Mouse (Mus musculus): Measurements from ENCODE around the gene Trim6. TPM values are rescaled to one million over a fixed set of nuclear protein-coding genes. Genes with fewer than 3 reads are reported as not detected.
A peak's percentile ranks its signal among the peaks of the same experiment; 100 is the strongest.
"Not testable (repeated sequence)": the region's sequence is repeated elsewhere in the genome, so short reads cannot be mapped to it uniquely, and the experiment has no call there.

The Trim6 gene
- polyA plus RNA-seq, 1 experiment from 2014 or later, result 2.8 TPM

DNA sequence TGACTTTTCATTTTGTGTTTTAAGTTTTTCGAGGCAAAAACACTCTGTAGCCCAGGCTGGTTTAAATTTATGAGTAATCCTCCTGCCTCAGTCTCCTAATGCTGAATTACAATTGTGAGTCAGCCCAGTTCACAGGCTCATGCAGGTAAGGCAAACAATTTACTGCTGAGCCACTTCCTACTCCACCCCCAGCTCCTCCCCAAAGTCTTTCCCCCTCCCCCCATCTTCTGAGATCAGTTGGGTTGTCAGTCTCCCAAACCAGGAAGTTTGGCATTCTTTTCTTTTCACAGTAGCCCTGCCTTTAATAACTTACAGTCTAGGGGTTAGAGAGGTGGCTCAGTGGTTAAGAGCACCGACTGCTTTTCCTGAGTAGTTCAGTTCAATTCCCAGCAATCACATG, 712 bp upstream of the Trim6 start:
- H3K4me2 ChIP-seq, result no peak overlapping the region
- H3K9me3 ChIP-seq, result no peaks in the 10 kb centered on the region
- no peaks in the 10 kb centered on the region for H3K27me3 ChIP-seq (replicated peaks)
- H3K36me3 ChIP-seq, result no peaks in the 10 kb centered on the region
- no peak overlapping the region for H3K4me3 ChIP-seq
- H3K27ac ChIP-seq (replicated peaks), result no peak overlapping the region
- ATAC-seq (ENCODE audit: extremely low read depth, insufficient number of reproducible peaks, low FRiP score, low TSS enrichment), result no peak
- 63% methylated on average over 2 of the region's 2 CpGs for WGBS
- H3K4me1 ChIP-seq, result peaks cover 5% of the 10 kb centered on the region
- H3K9ac ChIP-seq, result no peak overlapping the region

DNA sequence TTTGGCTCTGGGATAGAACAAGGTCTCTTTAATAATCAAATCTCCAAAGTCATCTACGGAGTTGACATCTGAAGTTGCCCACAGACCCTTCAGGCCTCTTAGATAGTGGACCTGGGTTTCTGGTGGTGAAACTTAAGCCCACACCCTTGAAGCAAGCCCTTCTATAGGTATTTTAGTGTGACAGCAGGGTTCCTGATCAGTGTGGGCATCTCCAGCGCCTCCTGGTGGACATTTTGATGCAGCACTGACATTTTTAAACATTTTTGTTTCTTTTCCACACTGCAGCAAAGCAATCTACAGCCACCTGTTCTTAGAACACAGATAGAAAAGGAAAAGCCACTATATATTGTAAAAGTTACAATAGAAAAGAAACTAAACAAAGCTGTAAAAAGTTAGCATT, 12.6 kb downstream of the Trim6 start:
- Histone ChIP-seq H3K36me3 (peaks cover 30% of the 10 kb centered on the region), H3K4me3 (no peak overlapping the region), H3K27ac (replicated peaks) (no peak overlapping the region), H3K4me1 (no peaks in the 10 kb centered on the region), H3K9ac (no peak overlapping the region), H3K9me3 (no peaks in the 10 kb centered on the region), H3K27me3 (replicated peaks) (no peaks in the 10 kb centered on the region), H3K4me2 (no peak overlapping the region)
- no peak for ATAC-seq (ENCODE audit: extremely low read depth, insufficient number of reproducible peaks, low FRiP score, low TSS enrichment)
- WGBS, result 27% methylated on average over 2 of the region's 2 CpGs

DNA sequence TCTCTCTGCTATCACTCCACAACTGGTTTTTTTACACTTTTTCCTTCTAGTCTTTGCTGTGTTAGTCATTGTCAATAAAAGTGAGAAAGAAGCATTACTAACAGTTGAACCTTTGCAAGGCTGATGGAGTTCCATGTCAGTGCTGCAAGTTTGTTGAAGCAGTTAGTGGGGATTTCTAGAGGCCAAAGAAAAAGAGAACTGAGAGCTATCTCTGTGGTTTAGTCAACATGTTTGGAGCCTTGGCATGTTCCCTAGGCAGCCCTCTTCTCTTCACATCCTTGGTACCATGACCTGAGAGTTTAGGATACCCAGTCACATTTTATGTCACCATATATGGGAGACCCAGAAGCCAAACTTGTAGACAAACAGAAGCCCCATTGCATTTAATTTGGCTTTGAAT, 22.3 kb downstream of the Trim6 start:
- no peaks in the 10 kb centered on the region for H3K27me3 ChIP-seq (replicated peaks)
- no peak overlapping the region for H3K27ac ChIP-seq (replicated peaks)
- no peaks in the 10 kb centered on the region for H3K9me3 ChIP-seq
- no peak overlapping the region for H3K9ac ChIP-seq
- H3K36me3 ChIP-seq, result no peaks in the 10 kb centered on the region
- H3K4me1 ChIP-seq, result peaks cover 7% of the 10 kb centered on the region; the same call in 1 of the 2 replicates
- no peak for ATAC-seq (ENCODE audit: extremely low read depth, insufficient number of reproducible peaks, low FRiP score, low TSS enrichment)
- H3K4me2 ChIP-seq, result no peak overlapping the region
- H3K4me3 ChIP-seq, result no peak overlapping the region

DNA sequence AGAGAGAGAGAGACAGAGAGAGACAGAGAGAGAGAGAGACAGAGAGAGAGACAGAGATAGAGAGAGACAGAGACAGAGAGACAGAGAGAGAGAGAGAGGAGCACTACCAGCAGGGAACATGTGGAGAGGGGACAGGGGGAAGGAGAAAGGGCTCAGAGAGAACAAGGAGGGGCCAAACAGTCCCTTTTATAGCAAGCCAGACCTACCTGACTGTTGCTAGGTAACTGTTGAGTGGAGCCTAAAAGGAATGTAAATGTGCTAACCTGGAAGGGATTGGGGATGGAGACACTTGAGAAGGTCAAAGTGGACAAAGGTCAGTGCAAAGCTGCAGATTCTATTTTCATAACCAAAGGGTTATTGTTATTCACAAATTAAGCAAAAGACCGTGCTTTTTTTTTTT, 25.0 kb downstream of the Trim6 start:
- WGBS, result 42% methylated on average over 1 of the region's 1 CpGs
- ATAC-seq (ENCODE audit: extremely low read depth, insufficient number of reproducible peaks, low FRiP score, low TSS enrichment), result no peak
- no peak overlapping the region for H3K4me3 ChIP-seq
- H3K36me3 ChIP-seq, result no peaks in the 10 kb centered on the region
- no peak overlapping the region for H3K27ac ChIP-seq (replicated peaks)
- H3K9me3 ChIP-seq, result no peaks in the 10 kb centered on the region
- H3K4me1 ChIP-seq, result peaks cover 7% of the 10 kb centered on the region; the same call in 1 of the 2 replicates
- H3K9ac ChIP-seq, result no peak overlapping the region
- peak overlapping the region; percentile 73 for H3K4me2 ChIP-seq
- no peaks in the 10 kb centered on the region for H3K27me3 ChIP-seq (replicated peaks)

DNA sequence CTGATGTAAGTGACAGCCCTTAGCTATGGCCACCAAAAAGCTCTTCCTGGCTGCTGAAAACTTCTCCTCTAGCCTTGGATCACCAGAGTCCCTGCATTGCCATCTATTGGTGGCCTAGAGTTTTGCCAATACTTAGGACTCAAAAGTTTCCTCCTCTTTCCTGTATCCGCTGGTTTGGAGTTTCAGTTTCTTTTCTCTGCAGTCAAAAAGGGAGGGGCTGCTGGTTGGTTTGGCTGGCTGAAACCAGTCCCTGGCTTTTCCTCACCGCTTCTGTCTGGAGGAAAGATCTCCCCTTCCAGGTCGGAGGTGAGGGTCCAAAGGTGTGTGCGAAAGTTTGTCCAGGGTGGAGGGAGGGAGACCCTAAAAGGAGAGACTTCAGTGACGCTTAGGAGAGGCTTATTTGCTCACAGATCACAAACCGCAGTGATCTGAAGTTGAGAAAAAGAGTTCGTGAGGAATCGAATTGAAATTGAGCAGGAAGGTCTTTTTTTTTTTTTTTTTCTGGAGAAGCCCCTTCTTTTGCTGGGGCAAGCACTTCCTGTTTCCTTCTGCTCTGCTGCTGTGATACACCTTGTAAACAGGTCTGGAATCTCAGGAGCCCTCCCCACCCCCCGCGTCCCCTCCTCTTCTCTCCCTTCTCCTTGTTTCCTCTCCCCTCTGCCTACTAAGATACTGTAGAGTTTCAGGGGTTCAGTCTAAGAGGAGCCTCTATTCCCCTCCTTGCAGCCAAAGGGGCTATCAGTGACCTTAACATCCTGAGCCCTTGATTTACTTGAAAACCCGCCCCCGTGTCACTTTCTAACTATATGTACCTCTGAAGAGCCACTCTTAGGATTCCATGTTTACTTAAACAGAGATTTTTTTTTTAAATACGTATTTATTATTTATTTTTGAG, 25.9 kb downstream of the Trim6 start, which contains the start of gene Trim34a:
Trim34a (plus strand) TSS at position 171 of the 895 bp plus-strand sequence.
- Histone ChIP-seq H3K36me3 (no peaks in the 10 kb centered on the region), H3K27ac (replicated peaks) (peak within 1 kb of the TSS; percentile 76), H3K9me3 (no peaks in the 10 kb centered on the region), H3K9ac (peak within 1 kb of the TSS; percentile 88), H3K4me1 (peaks cover 7% of the 10 kb centered on the region; the same call in 1 of the 2 replicates), H3K4me2 (peak within 1 kb of the TSS; percentile 73), H3K27me3 (replicated peaks) (no peaks in the 10 kb centered on the region), H3K4me3 (peak within 1 kb of the TSS; percentile 74)
- 8% methylated on average over 13 of the region's 13 CpGs for WGBS
- ATAC-seq (ENCODE audit: extremely low read depth, insufficient number of reproducible peaks, low FRiP score, low TSS enrichment), result no peak

DNA sequence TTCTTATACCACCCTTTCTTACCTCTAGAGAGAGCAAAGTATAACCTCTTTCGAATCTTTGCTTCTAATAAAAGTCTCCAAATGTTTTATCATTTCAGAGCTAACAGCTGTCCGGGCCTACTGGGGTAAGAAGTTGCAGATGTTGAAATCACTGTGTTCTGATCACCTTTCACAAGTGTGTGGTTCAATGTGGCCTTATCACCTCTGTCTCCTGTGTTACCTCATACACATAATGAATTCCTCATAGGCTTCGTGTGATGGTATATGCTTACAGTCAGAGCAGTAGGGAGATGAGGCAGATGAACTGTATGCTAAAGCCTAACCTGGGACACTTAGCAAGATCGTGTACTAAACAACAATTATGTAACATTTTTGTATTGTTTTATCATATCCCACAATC, 41.8 kb downstream of the Trim6 start:
- not testable (repeated sequence) for H3K9me3 ChIP-seq; ATAC-seq (ENCODE audit: extremely low read depth, insufficient number of reproducible peaks, low FRiP score, low TSS enrichment); H3K27me3 ChIP-seq (replicated peaks); H3K4me3 ChIP-seq; H3K9ac ChIP-seq; H3K4me2 ChIP-seq; H3K4me1 ChIP-seq; H3K27ac ChIP-seq (replicated peaks); H3K36me3 ChIP-seq
- 66% methylated on average over 4 of the region's 4 CpGs for WGBS

DNA sequence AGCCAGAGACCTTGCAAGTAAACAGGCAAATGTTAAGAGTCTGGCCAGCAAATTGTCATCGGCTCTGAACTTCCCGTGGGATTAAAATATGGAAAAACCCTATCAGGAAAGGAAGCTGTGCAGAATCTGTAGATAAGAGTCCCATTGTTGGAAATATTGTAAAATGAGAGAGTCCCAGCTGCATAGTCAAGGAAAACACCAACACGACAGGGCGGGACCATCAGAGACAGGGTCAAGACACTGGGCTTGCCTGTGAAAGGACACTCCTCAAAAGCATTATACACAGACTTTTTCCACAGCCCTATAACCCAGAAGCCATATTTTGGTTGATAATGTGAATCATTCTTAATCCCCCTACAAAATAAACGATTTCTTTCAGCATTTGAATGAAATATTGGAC, 46.7 kb downstream of the Trim6 start:
- not testable (repeated sequence) for H3K9me3 ChIP-seq; H3K27ac ChIP-seq (replicated peaks); H3K27me3 ChIP-seq (replicated peaks); H3K9ac ChIP-seq; H3K4me2 ChIP-seq; H3K36me3 ChIP-seq; H3K4me3 ChIP-seq; H3K4me1 ChIP-seq
- WGBS, result 40% methylated on average over 4 of the region's 5 CpGs
- ATAC-seq (ENCODE audit: extremely low read depth, insufficient number of reproducible peaks, low FRiP score, low TSS enrichment), result peak; percentile 42; the same call in 1 of the 2 replicates

DNA sequence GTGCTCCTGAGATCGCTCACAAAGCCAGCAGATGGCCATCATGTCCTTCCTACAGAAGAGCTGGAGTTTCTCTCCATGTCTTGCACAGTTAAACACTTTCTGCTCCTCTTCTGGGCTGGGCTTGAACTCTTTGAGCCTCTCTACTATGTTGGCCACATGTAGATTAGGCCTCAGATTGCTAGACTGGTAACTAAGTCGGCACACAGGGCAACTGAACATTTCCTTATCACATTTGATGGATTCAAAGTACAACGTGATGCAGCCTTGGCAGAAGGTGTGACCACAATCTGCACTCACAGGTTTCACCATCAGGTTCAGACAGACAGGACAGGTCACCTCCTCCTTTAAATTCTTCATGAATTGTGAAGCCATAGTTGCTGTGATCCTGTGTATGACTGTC, 60.8 kb downstream of the Trim6 start:
- 65% methylated on average over 3 of the region's 3 CpGs for WGBS
- H3K9ac ChIP-seq; H3K36me3 ChIP-seq; H3K4me2 ChIP-seq; H3K27ac ChIP-seq (replicated peaks); H3K27me3 ChIP-seq (replicated peaks); H3K4me1 ChIP-seq; ATAC-seq (ENCODE audit: extremely low read depth, insufficient number of reproducible peaks, low FRiP score, low TSS enrichment); H3K4me3 ChIP-seq; H3K9me3 ChIP-seq: not testable (repeated sequence)

Other genes with a start within 250 kb of the Trim6 start
- gene Olfr635, start 247.6 kb upstream of the Trim6 start, polyA plus RNA-seq (2015; fragmentation: Nextera tagmentation; extraction: Ambion mirVana), result not detected in 2 replicates
- not detected in 2 replicates for gene Olfr638, start 220.0 kb upstream of the Trim6 start, polyA plus RNA-seq (2015; fragmentation: Nextera tagmentation; extraction: Ambion mirVana)
- gene Olfr639, start 201.5 kb upstream of the Trim6 start, polyA plus RNA-seq (2015; fragmentation: Nextera tagmentation; extraction: Ambion mirVana), result not detected in 2 replicates
- gene Olfr640, start 193.2 kb upstream of the Trim6 start, polyA plus RNA-seq (2015; fragmentation: Nextera tagmentation; extraction: Ambion mirVana), result not detected in 2 replicates
- not detected in 2 replicates for gene Olfr641, start 183.3 kb upstream of the Trim6 start, polyA plus RNA-seq (2015; fragmentation: Nextera tagmentation; extraction: Ambion mirVana)
- not detected in 2 replicates for gene Olfr642, start 166.1 kb upstream of the Trim6 start, polyA plus RNA-seq (2015; fragmentation: Nextera tagmentation; extraction: Ambion mirVana)
- gene 4930516K23Rik, start 157.3 kb upstream of the Trim6 start, polyA plus RNA-seq (2015; fragmentation: Nextera tagmentation; extraction: Ambion mirVana), result not detected in 2 replicates
- gene Olfr644, start 146.9 kb upstream of the Trim6 start, polyA plus RNA-seq (2015; fragmentation: Nextera tagmentation; extraction: Ambion mirVana), result not detected in 2 replicates
- not detected in 2 replicates for gene Olfr645, start 133.3 kb upstream of the Trim6 start, polyA plus RNA-seq (2015; fragmentation: Nextera tagmentation; extraction: Ambion mirVana)
- gene Olfr646, start 113.9 kb upstream of the Trim6 start, polyA plus RNA-seq (2015; fragmentation: Nextera tagmentation; extraction: Ambion mirVana), result not detected in 2 replicates
- not detected in 2 replicates for gene Ubqln5, start 89.0 kb upstream of the Trim6 start, polyA plus RNA-seq (2015; fragmentation: Nextera tagmentation; extraction: Ambion mirVana)
- gene Olfr643, start 81.4 kb upstream of the Trim6 start, polyA plus RNA-seq (2015; fragmentation: Nextera tagmentation; extraction: Ambion mirVana), result not detected in 2 replicates
- gene Ubqln3, start 75.5 kb upstream of the Trim6 start, polyA plus RNA-seq (2015; fragmentation: Nextera tagmentation; extraction: Ambion mirVana), result not detected in 2 replicates
- gene Ubqlnl, start 68.2 kb upstream of the Trim6 start, polyA plus RNA-seq (2015; fragmentation: Nextera tagmentation; extraction: Ambion mirVana), result not detected in 2 replicates
- gene Olfm5, start 54.0 kb upstream of the Trim6 start, polyA plus RNA-seq (2015; fragmentation: Nextera tagmentation; extraction: Ambion mirVana), result not detected in 2 replicates
- gene Olfr648, start 35.4 kb upstream of the Trim6 start, polyA plus RNA-seq (2015; fragmentation: Nextera tagmentation; extraction: Ambion mirVana), result 0.12 and 0.19 TPM in 2 replicates
- gene Olfr649, start 22.8 kb upstream of the Trim6 start, polyA plus RNA-seq (2015; fragmentation: Nextera tagmentation; extraction: Ambion mirVana), result not detected in 2 replicates
- gene Trim34a, start 25.7 kb downstream of the Trim6 start, polyA plus RNA-seq (2015; fragmentation: Nextera tagmentation; extraction: Ambion mirVana), result 2.1 and 2.4 TPM in 2 replicates
- gene Trim5, start 69.3 kb downstream of the Trim6 start, polyA plus RNA-seq (2015; fragmentation: Nextera tagmentation; extraction: Ambion mirVana), result 0.57 TPM in 2 replicates
- 7.6 and 8.8 TPM in 2 replicates for gene Trim12a, start 96.7 kb downstream of the Trim6 start, polyA plus RNA-seq (2015; fragmentation: Nextera tagmentation; extraction: Ambion mirVana)
- gene Trim34b, start 110.7 kb downstream of the Trim6 start, polyA plus RNA-seq (2015; fragmentation: Nextera tagmentation; extraction: Ambion mirVana), result 0.13 TPM in 1 of 2 replicates, not detected in the other
- 2.3 and 2.6 TPM in 2 replicates for gene Trim12c, start 134.6 kb downstream of the Trim6 start, polyA plus RNA-seq (2015; fragmentation: Nextera tagmentation; extraction: Ambion mirVana)
- gene Trim30b, start 151.1 kb downstream of the Trim6 start, polyA plus RNA-seq (2015; fragmentation: Nextera tagmentation; extraction: Ambion mirVana), result 0.20 and 0.22 TPM in 2 replicates
- 0.11 and 0.16 TPM in 2 replicates for gene Trim30c, start 182.0 kb downstream of the Trim6 start, polyA plus RNA-seq (2015; fragmentation: Nextera tagmentation; extraction: Ambion mirVana)
- 1.0 TPM in 2 replicates for gene Trim30a, start 246.4 kb downstream of the Trim6 start, polyA plus RNA-seq (2015; fragmentation: Nextera tagmentation; extraction: Ambion mirVana)